Mouse (Mus musculus): Measurements from ENCODE around the gene Tm4sf4.

The Tm4sf4 gene
- long read RNA-seq, experiment 1, partial matches to known transcripts: 0 of 2 reads
- long read RNA-seq, experiment 1, other reads (novel, unspliced or antisense): 0 of 2 reads
- long read RNA-seq, experiment 2, transcript Tm4sf4-201 (5 exons, 1,496 nt): major isoform, 9 of 9 reads
- long read RNA-seq, experiment 2, partial matches to known transcripts: 0 of 9 reads
- long read RNA-seq, experiment 2, other reads (novel, unspliced or antisense): 0 of 9 reads

DNA sequence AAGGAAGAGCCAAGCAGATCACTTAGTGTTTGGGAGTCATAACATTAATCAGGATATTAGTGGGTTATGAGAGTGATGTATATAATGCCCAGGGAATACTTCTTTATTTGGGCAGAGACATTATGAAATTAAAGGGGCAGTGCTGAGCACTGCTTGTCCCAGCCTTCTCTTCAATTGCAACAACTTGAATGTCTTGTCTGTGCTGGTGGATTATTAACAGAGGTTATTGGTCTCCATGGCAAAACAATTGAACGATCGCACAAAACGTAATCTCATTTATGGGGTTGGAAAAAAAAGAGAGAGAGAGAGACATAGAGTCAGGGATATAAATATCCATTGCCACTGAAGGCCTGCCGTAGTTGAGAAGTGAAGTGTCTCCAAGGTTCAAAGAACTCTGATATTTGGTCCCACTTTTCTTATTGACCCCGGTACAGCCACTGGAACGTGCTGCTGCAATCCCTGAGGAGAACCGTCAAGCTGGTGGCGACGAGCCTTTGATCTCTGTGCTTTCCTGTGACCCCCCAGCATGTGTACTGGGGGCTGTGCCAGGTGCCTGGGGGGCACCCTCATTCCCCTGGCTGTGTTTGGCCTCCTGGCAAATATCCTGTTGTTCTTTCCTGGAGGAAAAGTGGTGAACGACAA, at the start of gene Tm4sf4:
Gene Tm4sf4, plus strand, starts transcription at position 226 of the 642 bp plus-strand sequence.
- intact Hi-C loops (cut with DNase I): loop anchor here (5.0 kb wide), 1 partner anchor 158 kb away; no protein-coding TSS in a partner anchor

DNA sequence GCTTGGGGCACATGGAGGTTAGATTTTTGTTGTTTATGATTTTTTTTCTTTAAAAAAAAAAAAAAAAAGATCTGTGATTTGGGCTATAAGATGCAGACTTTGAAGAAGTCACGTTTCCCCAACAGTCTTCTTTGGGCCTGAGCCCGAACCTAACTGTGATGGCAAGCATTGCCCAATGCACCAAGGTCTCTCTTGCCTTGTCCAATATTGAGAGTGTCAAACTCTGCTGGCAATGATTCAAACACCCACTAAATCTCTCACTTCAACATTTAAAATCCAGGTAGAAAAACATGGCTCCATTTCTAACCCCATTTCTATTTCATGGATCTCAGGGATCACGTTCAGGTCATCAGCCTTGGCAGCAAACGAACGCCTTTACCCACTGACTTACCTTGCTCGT, 38.7 kb upstream of the Tm4sf4 start:
- intact Hi-C loops (cut with DNase I): no loop called here

DNA sequence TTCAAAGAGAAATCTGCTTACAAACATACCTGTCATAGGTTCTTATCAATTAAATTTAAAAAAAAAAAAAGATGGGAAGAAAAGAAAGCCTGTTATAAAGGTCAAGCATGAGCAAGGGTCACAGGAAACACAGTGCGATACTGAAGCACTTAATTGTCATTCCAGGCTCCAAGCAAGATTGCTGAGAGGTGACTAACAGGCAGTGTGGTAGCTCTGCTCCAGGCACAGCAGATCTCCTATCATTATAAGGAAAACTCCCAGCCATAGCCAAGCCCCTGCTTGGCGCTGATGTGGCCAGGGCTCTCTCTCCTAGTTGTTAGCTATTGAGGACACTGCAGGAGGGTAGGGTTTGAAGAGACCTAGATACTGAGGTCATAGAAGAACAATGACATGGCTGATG, 38.2 kb upstream of the Tm4sf4 start:
- intact Hi-C loops (cut with DNase I): no loop called here

DNA sequence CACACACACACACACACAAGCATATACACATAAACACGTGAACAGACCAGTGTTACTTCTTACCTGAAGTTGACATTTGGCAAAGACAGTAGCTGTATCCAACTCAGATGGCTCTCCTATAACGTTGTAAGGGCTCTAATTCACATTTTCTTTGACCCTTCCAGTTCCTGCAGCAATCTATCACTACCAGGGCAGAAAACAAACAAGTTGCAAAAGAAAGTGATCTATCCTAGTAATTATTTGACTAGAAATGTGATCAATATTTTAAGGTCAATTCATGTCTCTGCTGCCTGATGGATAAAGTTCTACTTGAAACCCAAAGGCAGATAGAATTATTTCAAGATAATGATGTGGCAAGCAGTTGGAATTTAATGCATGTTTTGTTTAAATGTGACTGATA, 37.5 kb upstream of the Tm4sf4 start:
- intact Hi-C loops (cut with DNase I): no loop called here

DNA sequence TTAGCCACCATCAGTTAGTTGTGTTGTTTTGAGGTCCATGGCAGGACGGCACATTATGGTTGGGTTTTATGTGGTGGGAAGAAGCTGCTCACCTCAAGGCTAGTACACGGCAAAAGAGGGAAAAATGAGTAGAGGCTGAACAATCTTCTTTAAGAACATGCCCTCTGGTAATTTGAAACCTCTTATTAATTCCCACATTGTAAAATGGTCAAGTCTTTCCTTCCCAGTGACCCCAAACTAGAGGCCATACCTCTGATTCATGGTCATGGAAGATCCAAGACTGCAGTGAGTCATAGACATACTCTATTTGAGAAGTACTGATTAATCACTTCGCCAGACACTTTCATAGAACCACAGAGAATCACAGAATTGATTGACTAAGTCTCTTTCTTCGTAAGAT, 13.6 kb upstream of the Tm4sf4 start:
- intact Hi-C loops (cut with DNase I): no loop called here

DNA sequence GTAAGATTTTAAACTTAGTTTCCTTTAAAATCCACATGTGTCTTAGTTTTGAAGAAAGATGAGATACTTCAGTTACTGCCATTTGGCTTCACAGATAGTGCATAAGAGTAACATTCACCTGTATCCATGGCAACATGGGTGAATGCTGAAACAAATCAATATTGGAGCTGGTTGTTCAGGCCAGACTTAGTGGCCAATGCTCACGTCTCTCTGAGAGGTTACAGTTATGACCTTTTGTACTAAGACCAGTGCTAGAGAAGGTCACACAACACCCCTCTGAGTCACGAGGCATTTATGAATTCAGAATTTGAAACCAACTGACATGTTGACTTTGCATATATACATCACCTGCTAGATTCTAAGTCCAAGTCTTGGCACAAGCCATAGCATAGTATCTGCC, 4.9 kb upstream of the Tm4sf4 start:
- intact Hi-C loops (cut with DNase I): no loop called here

DNA sequence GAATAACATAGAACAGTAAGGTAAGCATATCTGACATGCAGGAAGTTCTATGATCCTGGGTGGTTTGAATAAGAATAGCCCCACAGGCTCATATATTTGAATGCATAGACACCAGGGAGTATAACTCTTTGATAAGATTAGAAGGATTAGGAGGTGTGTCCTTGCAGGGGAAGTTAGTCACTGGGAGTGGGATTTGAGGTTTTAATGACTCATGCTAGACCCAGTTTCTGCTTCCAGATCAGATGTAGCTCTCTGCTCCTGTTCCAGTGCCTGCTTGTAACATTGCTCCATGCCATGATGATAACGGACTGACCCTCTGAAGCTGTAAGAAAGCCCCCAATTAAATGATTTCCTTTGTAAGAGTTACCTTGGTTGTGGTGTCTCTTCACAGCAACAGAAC, 4.5 kb upstream of the Tm4sf4 start:
- intact Hi-C loops (cut with DNase I): no loop called here

DNA sequence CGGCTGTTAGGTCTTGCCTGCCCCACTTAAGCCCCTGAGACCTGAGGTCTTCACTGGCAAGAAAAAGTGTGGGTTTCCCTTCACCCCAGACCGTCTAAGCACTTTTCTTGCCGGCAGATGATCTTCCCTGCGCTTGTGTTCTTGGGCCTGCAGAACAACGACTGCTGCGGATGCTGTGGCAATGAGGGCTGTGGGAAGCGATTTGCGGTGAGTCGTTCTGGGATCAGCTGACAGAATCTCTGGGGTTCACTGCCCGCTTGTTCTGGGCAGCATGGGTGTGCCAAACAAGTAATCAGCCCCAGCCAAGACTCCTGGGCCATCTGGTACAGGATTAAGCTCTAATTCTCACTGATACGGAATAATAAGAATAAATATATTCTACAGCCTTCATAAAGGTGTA, 1.2 kb downstream of the Tm4sf4 start:
- intact Hi-C loops (cut with DNase I): loop anchor here (5.0 kb wide), 1 partner anchor 159 kb away; no protein-coding TSS in a partner anchor

DNA sequence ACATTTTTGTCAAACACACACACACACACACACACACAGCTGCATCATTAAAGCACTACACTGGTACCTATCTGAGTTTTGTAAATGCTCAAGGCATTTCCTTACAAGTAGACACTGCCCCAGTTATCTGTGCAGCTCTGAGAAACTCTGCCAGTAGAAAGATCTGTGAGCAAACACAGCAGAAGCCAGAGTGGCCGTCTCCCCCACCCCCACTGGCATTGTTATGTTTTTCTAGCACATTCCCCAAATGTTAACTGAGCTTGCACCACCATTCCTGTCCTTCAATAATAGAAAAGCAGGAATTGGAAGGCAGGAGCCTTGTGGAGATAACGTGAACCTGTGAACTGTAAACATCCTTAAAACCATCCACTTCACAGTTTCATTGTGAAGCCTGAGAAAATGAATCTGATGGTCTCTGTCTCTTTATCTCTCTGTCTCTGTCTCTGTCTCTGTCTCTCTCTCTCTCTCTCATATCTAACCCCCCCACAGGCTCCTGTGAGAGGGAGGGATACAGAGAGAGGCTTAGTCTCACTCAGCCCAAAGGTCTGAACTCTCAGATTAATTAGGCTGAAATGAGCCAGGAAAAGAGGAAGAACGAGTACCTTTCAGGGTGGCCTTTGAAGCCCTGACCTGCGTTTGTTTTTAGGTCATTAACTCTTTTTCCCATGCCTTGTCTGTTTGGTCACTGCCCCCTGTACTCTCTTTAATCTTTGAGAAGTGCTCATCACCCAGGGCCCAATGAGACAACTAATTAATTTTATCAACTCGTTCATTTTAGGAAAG, 3.8 kb downstream of the Tm4sf4 start:
- intact Hi-C loops (cut with DNase I): loop anchor here (5.0 kb wide), 1 partner anchor 162 kb away; no protein-coding TSS in a partner anchor

DNA sequence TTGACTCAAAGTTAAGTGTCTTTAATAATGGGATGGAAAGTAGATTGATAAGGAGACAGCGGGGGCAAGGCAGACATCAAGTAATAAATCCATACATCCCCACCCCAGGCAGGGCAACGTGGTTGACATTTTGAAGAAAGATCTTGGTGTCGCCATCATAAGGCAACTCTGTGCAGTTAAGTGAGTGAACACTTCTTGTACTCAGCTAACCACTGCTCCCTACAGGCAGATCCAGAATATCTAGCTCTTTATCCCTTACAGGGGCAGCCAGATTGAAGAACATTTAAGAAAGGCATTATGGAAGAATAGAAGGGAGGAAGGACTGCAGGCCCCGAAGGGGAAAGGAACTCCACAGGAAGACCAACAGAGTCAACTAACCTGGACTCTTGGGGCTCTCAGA, 4.4 kb downstream of the Tm4sf4 start:
- intact Hi-C loops (cut with DNase I): loop anchor here (5.0 kb wide), 1 partner anchor 162 kb away; no protein-coding TSS in a partner anchor

DNA sequence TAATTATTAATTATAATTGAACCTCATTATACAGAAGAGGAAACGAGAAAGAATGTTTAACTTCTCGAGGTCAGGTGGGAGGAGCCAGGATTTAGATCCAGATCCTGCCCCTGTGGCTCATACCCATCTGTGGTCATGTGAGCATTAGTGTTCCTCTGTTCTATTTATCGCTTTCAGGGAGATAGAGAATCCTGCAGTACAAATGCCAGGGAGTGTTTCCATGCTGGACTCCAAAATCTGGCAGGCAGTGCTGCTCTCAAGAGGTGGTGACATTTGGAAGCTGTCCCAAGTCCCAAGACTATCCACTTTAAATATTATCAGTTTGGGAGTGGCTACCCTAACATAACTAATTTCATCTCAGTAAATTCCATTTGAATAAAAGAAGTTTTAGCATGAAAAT, 6.6 kb downstream of the Tm4sf4 start:
- intact Hi-C loops (cut with DNase I): no loop called here

DNA sequence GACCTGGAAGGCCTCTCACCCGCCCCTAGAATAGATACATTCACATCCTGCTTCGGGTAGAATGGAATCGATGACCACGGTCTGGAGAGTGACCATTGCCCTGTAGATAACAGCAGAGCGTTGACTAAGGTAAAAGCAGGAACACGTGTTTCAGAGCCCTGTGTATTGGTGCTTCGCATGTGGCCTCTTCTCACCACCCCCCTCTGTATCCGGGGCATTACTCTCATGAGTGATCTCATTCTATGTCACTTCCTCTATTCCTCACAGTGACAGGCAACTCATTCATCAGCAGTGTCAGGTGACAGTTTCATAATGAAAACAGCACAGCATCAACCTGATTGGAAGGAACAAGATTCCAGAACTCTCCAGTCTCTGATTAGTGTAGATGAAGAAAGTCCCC, 10.2 kb downstream of the Tm4sf4 start:
- intact Hi-C loops (cut with DNase I): no loop called here

DNA sequence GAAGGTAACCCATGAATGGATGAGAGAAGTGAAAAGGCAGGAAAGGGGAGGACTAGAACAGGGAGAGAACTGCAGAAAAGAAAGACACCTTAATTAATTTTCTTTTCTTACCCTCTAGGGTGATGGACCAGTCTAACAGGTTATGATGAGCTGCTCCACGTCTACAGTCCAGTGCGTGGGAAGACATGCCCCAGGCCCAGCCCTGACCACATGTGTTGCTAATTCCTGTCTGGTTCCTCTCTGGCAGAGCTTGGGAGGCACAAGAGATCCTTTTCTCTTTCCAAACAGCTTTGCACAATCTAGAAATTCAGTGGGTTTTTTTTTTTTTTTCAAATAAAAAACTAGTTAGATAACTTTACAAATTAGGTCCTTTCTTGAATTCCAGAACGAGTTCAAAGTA, 15.8 kb downstream of the Tm4sf4 start:
- intact Hi-C loops (cut with DNase I): no loop called here

DNA sequence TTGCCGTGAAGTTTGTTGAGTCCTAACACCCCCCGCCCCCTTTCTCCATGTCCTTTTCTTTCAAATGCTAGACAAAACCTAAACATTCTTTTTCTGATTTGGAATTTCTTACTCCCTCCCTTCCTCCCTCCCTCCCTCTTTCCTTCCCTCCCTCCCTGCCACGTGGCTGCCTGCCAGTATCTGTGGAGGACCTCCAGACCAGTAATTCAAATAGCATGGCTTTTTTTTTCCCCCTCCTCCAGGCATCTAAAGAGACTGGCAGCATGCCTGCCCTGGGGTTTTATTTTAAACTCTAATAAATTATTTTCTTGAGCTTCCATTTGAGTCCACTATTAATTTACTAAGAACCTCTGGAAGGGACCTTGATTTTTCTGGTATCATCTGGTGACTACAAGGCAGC, 20.6 kb downstream of the Tm4sf4 start:
- intact Hi-C loops (cut with DNase I): no loop called here

DNA sequence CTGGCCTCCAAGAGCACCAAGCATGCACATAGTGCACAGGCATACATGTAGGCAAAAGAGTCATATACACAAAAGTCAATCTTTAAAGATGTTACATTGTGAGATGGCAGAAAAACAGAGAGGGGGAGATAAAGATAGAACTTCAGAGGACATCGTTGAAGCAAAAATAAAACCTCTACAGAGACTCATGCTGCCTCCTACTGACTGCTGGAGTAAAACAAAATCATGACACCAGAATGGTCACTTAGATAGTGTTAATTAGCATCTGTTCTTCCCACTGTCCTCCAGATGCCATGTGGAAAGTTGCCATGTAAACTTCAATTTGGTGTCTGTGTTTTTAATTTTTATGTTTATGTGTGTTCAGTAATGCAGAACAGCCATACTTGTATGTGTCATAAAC, 22.8 kb downstream of the Tm4sf4 start:
- intact Hi-C loops (cut with DNase I): loop anchor here (1.0 kb wide), 1 partner anchor 181 kb away; no protein-coding TSS in a partner anchor

DNA sequence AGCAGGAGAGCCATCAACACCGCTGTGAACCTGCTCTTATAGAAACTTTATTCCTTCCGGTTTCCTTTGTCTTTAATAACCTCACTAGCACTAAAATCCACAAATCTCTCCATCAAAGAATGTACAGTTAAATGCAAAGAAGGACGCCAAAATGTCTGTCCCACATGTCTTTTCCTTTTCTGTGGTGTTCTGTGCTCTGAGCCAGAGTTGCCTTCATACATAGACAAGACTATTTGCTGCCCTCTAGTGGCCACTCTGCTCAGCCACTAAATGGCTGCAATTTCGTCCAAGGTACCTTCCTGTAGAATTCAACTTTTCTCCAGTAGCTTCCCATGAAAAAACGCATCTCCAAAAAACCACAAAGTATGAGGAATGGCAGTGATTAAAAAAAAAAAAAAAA, 23.3 kb downstream of the Tm4sf4 start:
- intact Hi-C loops (cut with DNase I): loop anchor here (1.0 kb wide), 1 partner anchor 181 kb away; no protein-coding TSS in a partner anchor

DNA sequence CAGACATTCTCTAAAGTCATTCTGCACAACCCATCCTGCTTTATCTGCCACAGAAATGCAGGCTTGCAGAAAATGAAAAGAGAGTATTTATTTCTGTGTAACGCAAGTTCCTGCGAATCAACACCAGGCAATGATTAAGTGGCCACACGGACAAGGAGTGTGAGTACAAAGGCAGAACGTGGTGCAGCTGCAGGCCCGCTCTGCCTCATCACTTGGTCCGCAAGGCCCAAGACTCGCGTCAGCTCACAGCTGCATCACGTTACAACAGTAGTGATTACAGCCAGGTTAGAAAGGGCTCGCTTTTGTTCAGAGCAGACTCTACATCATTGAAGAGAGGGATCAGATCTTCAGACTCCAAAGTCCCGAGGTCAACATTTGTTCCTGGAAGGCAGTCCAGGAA, 33.5 kb downstream of the Tm4sf4 start:
- intact Hi-C loops (cut with DNase I): no loop called here

DNA sequence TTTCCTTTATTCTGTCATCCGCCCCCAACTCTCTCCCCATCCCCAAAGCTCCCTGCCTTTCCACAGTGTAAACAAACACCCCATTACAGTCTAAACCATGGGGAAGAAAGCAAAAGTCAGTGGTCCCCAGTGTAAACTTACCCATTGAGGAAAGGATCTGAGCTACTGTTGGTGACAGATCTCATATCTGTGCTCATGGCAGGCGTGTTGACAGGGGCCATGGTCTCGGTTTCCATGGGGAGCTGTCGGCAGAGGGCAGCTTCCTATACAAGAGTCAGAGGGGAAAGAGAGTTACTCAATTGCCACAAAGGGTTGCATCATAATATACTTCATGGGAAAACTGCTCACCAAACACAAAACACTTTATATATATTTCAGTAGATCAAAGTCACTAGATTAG, 38.2 kb downstream of the Tm4sf4 start:
- intact Hi-C loops (cut with DNase I): no loop called here

DNA sequence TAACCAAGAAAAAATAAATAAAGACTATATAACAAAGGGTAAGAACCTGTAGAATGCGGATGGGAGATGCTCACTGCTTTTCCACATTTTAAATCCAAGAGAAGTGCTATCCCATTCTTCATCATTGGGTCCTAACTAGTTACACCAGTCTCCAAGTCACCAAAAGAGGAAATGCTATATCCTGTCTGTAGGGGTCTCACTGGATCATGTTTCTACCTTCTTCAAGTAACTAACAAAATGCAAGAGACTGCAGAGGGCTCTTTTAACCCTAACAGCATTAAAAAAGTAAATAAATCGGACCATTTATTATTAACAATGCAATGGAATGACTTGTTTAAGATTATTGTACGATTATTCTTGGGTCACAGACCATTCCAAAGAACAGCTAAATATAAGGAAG, 41.2 kb downstream of the Tm4sf4 start:
- intact Hi-C loops (cut with DNase I): no loop called here

DNA sequence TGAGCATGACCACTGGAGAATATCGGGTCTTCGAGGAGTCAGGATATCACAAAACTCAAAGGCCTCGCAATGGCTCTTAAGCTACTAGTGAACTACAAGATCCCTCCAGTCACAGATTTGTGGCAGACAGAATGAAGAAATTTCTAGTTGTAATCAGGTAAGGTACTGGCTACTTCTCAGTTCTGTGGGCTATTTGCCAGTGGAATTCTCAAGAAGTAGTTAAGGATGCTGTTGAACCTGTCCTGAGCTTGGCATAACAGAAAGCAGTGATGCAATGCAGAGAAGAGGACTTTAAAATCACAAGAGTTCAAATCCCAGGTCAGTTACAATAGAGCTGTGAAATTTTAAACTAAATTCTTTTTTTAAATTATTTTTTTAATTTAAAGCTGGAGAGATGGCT, 44.2 kb downstream of the Tm4sf4 start:
- intact Hi-C loops (cut with DNase I): no loop called here

DNA sequence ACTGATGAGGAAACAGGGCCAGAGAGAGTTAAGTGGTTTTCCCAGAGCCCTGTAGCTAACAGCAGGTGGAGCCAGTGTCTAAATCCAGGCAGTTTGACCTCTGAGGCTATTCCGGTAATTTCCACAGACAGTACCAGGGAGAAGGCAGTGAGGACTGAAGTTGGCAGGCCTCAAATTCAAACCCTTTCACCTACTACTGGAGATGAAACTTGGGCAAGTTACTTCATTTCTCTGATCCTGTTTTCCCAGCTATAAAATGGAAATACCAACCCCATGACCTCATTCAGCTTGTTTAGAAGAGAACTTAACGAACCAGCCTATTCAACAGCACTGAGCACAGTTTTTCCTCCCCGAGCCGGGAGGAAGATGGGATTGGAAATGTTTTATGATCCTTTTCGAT, 45.2 kb downstream of the Tm4sf4 start:
- intact Hi-C loops (cut with DNase I): loop anchor here (2.0 kb wide), 2 partner anchors 106 to 148 kb away; no protein-coding TSS in a partner anchor

DNA sequence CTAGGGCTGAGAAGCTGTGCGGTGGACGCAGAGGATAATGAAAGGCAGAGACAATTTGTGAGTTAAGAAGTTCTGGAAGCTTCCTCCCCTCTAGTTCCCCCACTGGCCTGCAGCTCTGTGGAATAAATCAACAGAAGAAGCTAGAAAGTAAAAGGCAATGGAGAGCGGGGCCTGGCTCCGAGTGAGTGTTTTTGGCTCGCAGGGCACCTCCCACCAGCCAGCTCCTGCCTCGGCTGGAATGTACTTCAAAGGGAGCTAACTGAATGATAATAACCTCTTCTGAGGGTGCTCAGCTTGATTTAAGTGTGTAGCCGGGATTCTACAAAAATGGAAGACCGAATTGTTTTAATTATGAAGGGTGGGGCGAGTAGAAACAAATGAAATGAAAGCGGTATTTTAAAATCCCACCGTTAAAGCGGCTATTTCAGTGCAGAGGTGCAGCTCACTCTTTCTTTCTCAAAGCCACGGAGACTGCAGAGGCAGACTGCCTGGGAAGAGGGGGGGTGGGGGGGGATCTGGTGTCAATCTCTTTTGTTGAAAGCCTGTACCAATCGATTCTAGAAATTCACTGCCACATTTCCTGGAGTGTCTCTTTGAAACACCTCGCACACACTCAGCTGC, 46.0 kb downstream of the Tm4sf4 start:
- intact Hi-C loops (cut with DNase I): loop anchor here (2.0 kb wide), 2 partner anchors 106 to 148 kb away; no protein-coding TSS in a partner anchor

Data from adrenal gland (tissue).